Mouse (Mus musculus): ENCODE measurements around the gene Snx22.

The Snx22 gene

GRCm38 (mm10) chr9:66069583-66069982 is at the start of gene Snx22:
Gene Snx22 (minus strand): TSS chr9:66069719.
- CTCF ChIA-PET, result no interaction called here

- CTCF ChIA-PET, result no interaction called here
These were observed 47.4 kb upstream of the Snx22 start for GRCm38 (mm10) chr9:66116890-66117289.

GRCm38 (mm10) chr9:66114341-66114740 is 44.8 kb upstream of the Snx22 start:
- CTCF ChIA-PET, result no interaction called here

- CTCF ChIA-PET, result interaction anchor here (0.7 kb wide), 1 partner anchor 125 kb away, joined by 5 read pairs; no protein-coding TSS in a partner anchor
These were observed 41.3 kb upstream of the Snx22 start for GRCm38 (mm10) chr9:66110611-66111379.

- CTCF ChIA-PET, result no interaction called here
These were observed 40.6 kb upstream of the Snx22 start for GRCm38 (mm10) chr9:66110126-66110525.

GRCm38 (mm10) chr9:66109574-66109973 is 40.1 kb upstream of the Snx22 start:
- CTCF ChIA-PET, result no interaction called here

- CTCF ChIA-PET, result no interaction called here
These were observed 35.6 kb upstream of the Snx22 start for GRCm38 (mm10) chr9:66105168-66105567.

GRCm38 (mm10) chr9:66104601-66105000 is 35.1 kb upstream of the Snx22 start:
- CTCF ChIA-PET, result interaction anchor here (0.7 kb wide), 1 partner anchor 9 kb away, joined by 4 read pairs; no protein-coding TSS in a partner anchor

- CTCF ChIA-PET, result no interaction called here
These were observed 33.1 kb upstream of the Snx22 start for GRCm38 (mm10) chr9:66102668-66103067.

- CTCF ChIA-PET, result no interaction called here
These were observed 32.1 kb upstream of the Snx22 start for GRCm38 (mm10) chr9:66101577-66101976.

GRCm38 (mm10) chr9:66092664-66093063 is 23.1 kb upstream of the Snx22 start:
- CTCF ChIA-PET, result no interaction called here

- CTCF ChIA-PET, result no interaction called here
These were observed 22.1 kb upstream of the Snx22 start for GRCm38 (mm10) chr9:66091327-66092231.

- CTCF ChIA-PET, result no interaction called here
These were observed 21.2 kb upstream of the Snx22 start for GRCm38 (mm10) chr9:66090593-66091244.

GRCm38 (mm10) chr9:66088411-66088810 is 18.9 kb upstream of the Snx22 start:
- CTCF ChIA-PET, result no interaction called here

GRCm38 (mm10) chr9:66087062-66087461 is 17.5 kb upstream of the Snx22 start:
- CTCF ChIA-PET, result no interaction called here

- CTCF ChIA-PET, result no interaction called here
These were observed 14.7 kb upstream of the Snx22 start for GRCm38 (mm10) chr9:66084171-66084570.

- CTCF ChIA-PET, result no interaction called here
These were observed 12.5 kb upstream of the Snx22 start for GRCm38 (mm10) chr9:66081999-66082398.

GRCm38 (mm10) chr9:66080804-66081459 is 11.4 kb upstream of the Snx22 start:
- CTCF ChIA-PET, result no interaction called here

GRCm38 (mm10) chr9:66078493-66078892 is 9.0 kb upstream of the Snx22 start:
- CTCF ChIA-PET, result no interaction called here

- CTCF ChIA-PET, result no interaction called here
These were observed 8.6 kb upstream of the Snx22 start for GRCm38 (mm10) chr9:66078072-66078471.

- CTCF ChIA-PET, result no interaction called here
These were observed 3.2 kb upstream of the Snx22 start for GRCm38 (mm10) chr9:66072754-66073153.

GRCm38 (mm10) chr9:66070151-66070550 is 632 bp upstream of the Snx22 start:
- CTCF ChIA-PET, result no interaction called here

Data from spleen, embryonic (tissue).